ENCODE assay signal across 13 mouse cellular contexts in genomic region chr1:158364461-158364860, GRCm38 (mm10). TPM values are rescaled to one million over a fixed set of nuclear protein-coding genes. Genes with fewer than 3 reads are reported as not detected.
A peak's percentile ranks its signal among the peaks of the same experiment; 100 is the strongest.
DNase-seq lines count a peak whose midpoint lies in the region; ATAC-seq and TF ChIP-seq lines count a peak whose summit lies in the region.
"Had no signal": no experiment of that assay in that cellular context is flagged by ENCODE, and none has a peak within 500 bp of the region (broad histone marks: within the 10 kb centered on the region; RNA-seq: fewer than 3 reads in every experiment).

No protein-coding gene starts in this region.

- H3K27me3 ChIP-seq in embryonic facial prominence, embryonic 11.5 days (ENCODE audit: control insufficient read depth, insufficient read depth, low read length): no peaks in the 10 kb centered on the region
- no peaks in the 10 kb centered on the region; the same call in 1 of the 2 replicates for H3K27me3 ChIP-seq in hindbrain, embryonic 12.5 days
- no peaks in the 10 kb centered on the region for H3K27me3 ChIP-seq in midbrain, postnatal 0 days (ENCODE audit: insufficient read depth, low read length)
- H3K27me3 ChIP-seq in cerebellum, adult 2 months (ENCODE audit: control insufficient read depth, insufficient read depth, low read length): no peaks in the 10 kb centered on the region

- 52% methylated on average over 1 of the region's 1 CpGs for WGBS in embryonic facial prominence, embryonic 11.5 days
- 39% methylated on average over 1 of the region's 1 CpGs for WGBS in hindbrain, embryonic 12.5 days
- WGBS in midbrain, postnatal 0 days: 20% methylated on average over 1 of the region's 1 CpGs
- WGBS in cerebellum, adult 2 months: 15% methylated on average over 1 of the region's 1 CpGs

- H3K4me1 ChIP-seq in embryonic facial prominence, embryonic 11.5 days (ENCODE audit: control insufficient read depth, insufficient read depth, low read length): no peaks in the 10 kb centered on the region
- peaks cover 33% of the 10 kb centered on the region for H3K4me1 ChIP-seq in hindbrain, embryonic 12.5 days
- peaks cover 7% of the 10 kb centered on the region for H3K4me1 ChIP-seq in midbrain, postnatal 0 days (ENCODE audit: insufficient read depth, low read length)
- H3K4me1 ChIP-seq in cerebellum, adult 2 months (ENCODE audit: control insufficient read depth, insufficient read depth, low read length): peaks cover 7% of the 10 kb centered on the region

- no peak for ATAC-seq in embryonic facial prominence, embryonic 11.5 days (replicated peaks; ENCODE audit: insufficient number of reproducible peaks, low FRiP score, low TSS enrichment, low read depth)
- ATAC-seq in hindbrain, embryonic 12.5 days (ENCODE audit: low FRiP score): peak; percentile 56
- peak; percentile 42; the same call in 1 of the 2 replicates for ATAC-seq in midbrain, postnatal 0 days (ENCODE audit: low FRiP score)

- TF ChIP-seq CTCF in midbrain, postnatal 0 days (IDR thresholded peaks at IDR 0.05): no peak
- TF ChIP-seq CTCF in cerebellum, adult 2 months (IDR thresholded peaks at IDR 0.05; ENCODE audit: borderline replicate concordance, insufficient read depth, low read depth, low read length): no peak

- no peaks in the 10 kb centered on the region for H3K36me3 ChIP-seq in embryonic facial prominence, embryonic 11.5 days (replicated peaks; ENCODE audit: control insufficient read depth, insufficient read depth, low read depth, low read length)
- H3K36me3 ChIP-seq in hindbrain, embryonic 12.5 days: no peaks in the 10 kb centered on the region
- H3K36me3 ChIP-seq in midbrain, postnatal 0 days (ENCODE audit: insufficient read depth, low read length): no peaks in the 10 kb centered on the region

- no peak overlapping the region for H3K4me2 ChIP-seq in embryonic facial prominence, embryonic 11.5 days (ENCODE audit: low read depth, low read length)
- H3K4me2 ChIP-seq in hindbrain, embryonic 12.5 days (replicated peaks): peak overlapping the region; percentile 64
- peak overlapping the region; percentile 74 for H3K4me2 ChIP-seq in midbrain, postnatal 0 days (ENCODE audit: low read depth, low read length, poor library complexity, severe bottlenecking)

- H3K4me3 ChIP-seq in embryonic facial prominence, embryonic 11.5 days (ENCODE audit: low read depth, low read length): no peak overlapping the region
- peak overlapping the region; percentile 52 for H3K4me3 ChIP-seq in hindbrain, embryonic 12.5 days
- H3K4me3 ChIP-seq in midbrain, postnatal 0 days (ENCODE audit: low read depth, low read length): peak overlapping the region; percentile 57
- H3K4me3 ChIP-seq in cerebellum, adult 2 months (replicated peaks; ENCODE audit: insufficient read depth, low read depth, low read length): no peak overlapping the region

- peak; percentile 26 to 41 for DNase-seq in cerebellum, postnatal 10 days
- DNase-seq in cerebellum, postnatal 4 days (ENCODE audit: low spot score in 2 of 2): no peak
- DNase-seq in embryonic facial prominence, embryonic 11.5 days (ENCODE audit: low spot score): peak; percentile 28
- peak; percentile 79 for DNase-seq in midbrain, postnatal 0 days (ENCODE audit: low spot score)
- DNase-seq in ovary, postnatal 14 days (ENCODE audit: low spot score): no peak
- DNase-seq in adrenal gland, adult 2 months: no peak
- DNase-seq in cerebellum, adult 2 months: no peak
- DNase-seq: cerebellum, adult 8-10 months; kidney, postnatal 4 days; lung, postnatal 14 days; thymus, adult 2 months had no signal

- no peak overlapping the region for H3K9ac ChIP-seq in embryonic facial prominence, embryonic 11.5 days (replicated peaks; ENCODE audit: low read length)
- H3K9ac ChIP-seq in hindbrain, embryonic 12.5 days: peak overlapping the region; percentile 46
- H3K9ac ChIP-seq in midbrain, postnatal 0 days (replicated peaks; ENCODE audit: low read length, poor library complexity, severe bottlenecking): peak overlapping the region; percentile 2; the same call in 1 of the 2 replicates

- no peaks in the 10 kb centered on the region for H3K9me3 ChIP-seq in embryonic facial prominence, embryonic 11.5 days (replicated peaks; ENCODE audit: control insufficient read depth, low read length)
- H3K9me3 ChIP-seq in hindbrain, embryonic 12.5 days (replicated peaks): no peaks in the 10 kb centered on the region
- no peaks in the 10 kb centered on the region for H3K9me3 ChIP-seq in midbrain, postnatal 0 days (ENCODE audit: low read length)

- H3K27ac ChIP-seq in embryonic facial prominence, embryonic 11.5 days (replicated peaks; ENCODE audit: low read depth, low read length): no peak overlapping the region
- H3K27ac ChIP-seq in hindbrain, embryonic 12.5 days: peak overlapping the region; percentile 46
- peak overlapping the region; percentile 13; the same call in 1 of the 2 replicates for H3K27ac ChIP-seq in midbrain, postnatal 0 days (ENCODE audit: low read depth, low read length)
- no peak overlapping the region for H3K27ac ChIP-seq in cerebellum, adult 2 months (ENCODE audit: insufficient read depth, low read length)

- TF ChIP-seq POLR2A in cerebellum, adult 2 months (IDR thresholded peaks at IDR 0.05; ENCODE audit: borderline replicate concordance, insufficient read depth, low read length): no peak

RNA-seq across cellular contexts. Expression of gene Astn1, which starts 2.4 kb away (rescaled TPM):
- 8.5 and 8.9 TPM in 2 replicates for polyA plus RNA-seq in embryonic facial prominence, embryonic 11.5 days (2014; fragmentation: Nextera tagmentation; extraction: Ambion mirVana)
- 22.3 and 22.4 TPM in 2 replicates for polyA plus RNA-seq in hindbrain, embryonic 12.5 days (2016; fragmentation: Nextera tagmentation; extraction: Ambion mirVana)
- total RNA-seq in midbrain, postnatal 0 days (2014; rRNA removed): 157 and 180 TPM in 2 replicates
- polyA plus RNA-seq in midbrain, postnatal 0 days (2015; fragmentation: Nextera tagmentation; extraction: Ambion mirVana): 36.5 and 36.7 TPM in 2 replicates
- 1 to 10 TPM; 8.5 to 8.6 TPM for total RNA-seq in adrenal gland, adult 2 months (2021)
- polyA plus RNA-seq in adrenal gland, adult 2 months (2012; rRNA removed): 4.2 and 7.4 TPM in 2 replicates
- polyA plus RNA-seq in cerebellum, adult 2 months (2012; rRNA removed): 31.2 and 32.2 TPM in 2 replicates
- total RNA-seq: neutrophil, adult 5-6 weeks had no signal

RNA-seq across cellular contexts. Expression of gene Brinp2, which starts 8.3 kb away (rescaled TPM):
- 0.58 and 1.1 TPM in 2 replicates for polyA plus RNA-seq in embryonic facial prominence, embryonic 11.5 days (2014; fragmentation: Nextera tagmentation; extraction: Ambion mirVana)
- polyA plus RNA-seq in hindbrain, embryonic 12.5 days (2016; fragmentation: Nextera tagmentation; extraction: Ambion mirVana): 6.8 and 7.7 TPM in 2 replicates
- total RNA-seq in midbrain, postnatal 0 days (2014; rRNA removed): 55.8 and 67.0 TPM in 2 replicates
- 41.0 and 44.0 TPM in 2 replicates for polyA plus RNA-seq in midbrain, postnatal 0 days (2015; fragmentation: Nextera tagmentation; extraction: Ambion mirVana)
- under 1 TPM; 0.55 to 0.59 TPM for total RNA-seq in adrenal gland, adult 2 months (2021)
- polyA plus RNA-seq in adrenal gland, adult 2 months (2012; rRNA removed): 0.22 and 0.79 TPM in 2 replicates
- 18.1 and 21.0 TPM in 2 replicates for polyA plus RNA-seq in cerebellum, adult 2 months (2012; rRNA removed)
- total RNA-seq: neutrophil, adult 5-6 weeks had no signal

Comparison
In these comparisons a context has a peak if more than half of its experiments do, and no peak if none do; other contexts are left out.
1. DNase-seq: peak in cerebellum, postnatal 10 days (2 of 2), embryonic facial prominence, embryonic 11.5 days (single experiment) and midbrain, postnatal 0 days (single experiment); none in cerebellum, postnatal 4 days (0 of 2), ovary, postnatal 14 days (single experiment), adrenal gland, adult 2 months (single experiment) and cerebellum, adult 2 months (0 of 2).
2. H3K27ac ChIP-seq: peak in hindbrain, embryonic 12.5 days (single experiment) and midbrain, postnatal 0 days (single experiment); none in embryonic facial prominence, embryonic 11.5 days (single experiment) and cerebellum, adult 2 months (single experiment).
3. H3K4me3 ChIP-seq: peak in hindbrain, embryonic 12.5 days (single experiment) and midbrain, postnatal 0 days (single experiment); none in embryonic facial prominence, embryonic 11.5 days (single experiment) and cerebellum, adult 2 months (single experiment).